23 mouse cellular contexts compared by ENCODE assay signal in genomic region chr3:88068386-88068785, GRCm38 (mm10). TPM values are rescaled to one million over a fixed set of nuclear protein-coding genes. Genes with fewer than 3 reads are reported as not detected.
DNase-seq lines count a peak whose midpoint lies in the region; ATAC-seq and TF ChIP-seq lines count a peak whose summit lies in the region.
"Had no signal": no experiment of that assay in that cellular context is flagged by ENCODE, and none has a peak within 500 bp of the region (broad histone marks: within the 10 kb centered on the region; RNA-seq: fewer than 3 reads in every experiment).

No protein-coding gene starts in this region.

- 48% methylated on average over 2 of the region's 2 CpGs for WGBS in midbrain, embryonic 14.5 days
- WGBS in midbrain, embryonic 13.5 days: 32% methylated on average over 2 of the region's 2 CpGs
- WGBS in embryonic facial prominence, embryonic 14.5 days: 16% methylated on average over 2 of the region's 2 CpGs
- WGBS in intestine, embryonic 16.5 days: 22% methylated on average over 2 of the region's 2 CpGs
- WGBS in kidney, adult 2 months: 36% methylated on average over 2 of the region's 2 CpGs

- no peak for TF ChIP-seq POLR2A in kidney, adult 2 months (IDR thresholded peaks at IDR 0.05; ENCODE audit: low read depth, low read length)

- H3K4me2 ChIP-seq in midbrain, embryonic 14.5 days (ENCODE audit: low read length): no peak overlapping the region
- H3K4me2 ChIP-seq in midbrain, embryonic 13.5 days (replicated peaks): no peak overlapping the region
- no peak overlapping the region for H3K4me2 ChIP-seq in embryonic facial prominence, embryonic 14.5 days (ENCODE audit: low read depth, low read length)
- H3K4me2 ChIP-seq in intestine, embryonic 16.5 days (ENCODE audit: low read depth, low read length): no peak overlapping the region
- H3K4me2 ChIP-seq: heart, embryonic 15.5 days; kidney, embryonic 15.5 days; limb, embryonic 12.5 days; liver, embryonic 15.5 days had no signal

- no peaks in the 10 kb centered on the region for H3K4me1 ChIP-seq in midbrain, embryonic 14.5 days (ENCODE audit: control insufficient read depth, insufficient read depth, low read length)
- no peaks in the 10 kb centered on the region for H3K4me1 ChIP-seq in midbrain, embryonic 13.5 days (replicated peaks)
- H3K4me1 ChIP-seq in embryonic facial prominence, embryonic 14.5 days (ENCODE audit: control insufficient read depth, insufficient read depth, low read length): no peaks in the 10 kb centered on the region
- H3K4me1 ChIP-seq in intestine, embryonic 16.5 days (ENCODE audit: control insufficient read depth, insufficient read depth, low read length): no peaks in the 10 kb centered on the region
- no peaks in the 10 kb centered on the region for H3K4me1 ChIP-seq in kidney, adult 2 months (ENCODE audit: control insufficient read depth, insufficient read depth, low read length)
- H3K4me1 ChIP-seq: heart, embryonic 15.5 days; liver, embryonic 15.5 days had no signal

- no peak overlapping the region for H3K9ac ChIP-seq in midbrain, embryonic 14.5 days (replicated peaks; ENCODE audit: low read length)
- no peak overlapping the region for H3K9ac ChIP-seq in midbrain, embryonic 13.5 days (replicated peaks)
- H3K9ac ChIP-seq in embryonic facial prominence, embryonic 14.5 days (ENCODE audit: low read depth, low read length): no peak overlapping the region
- no peak overlapping the region for H3K9ac ChIP-seq in intestine, embryonic 16.5 days (ENCODE audit: low read depth, low read length)
- H3K9ac ChIP-seq: heart, embryonic 15.5 days; kidney, embryonic 15.5 days; limb, embryonic 12.5 days; liver, embryonic 15.5 days had no signal

- peak; percentile 44 for DNase-seq in adrenal gland, postnatal 14 days
- DNase-seq in adrenal gland, postnatal 4 days (ENCODE audit: low spot score in 2 of 2): no peak
- DNase-seq in midbrain, embryonic 14.5 days: peak; percentile 35
- peak; percentile 53 for DNase-seq in embryonic facial prominence, embryonic 14.5 days (ENCODE audit: low spot score)
- peak; percentile 75 for DNase-seq in lung, postnatal 25 days (ENCODE audit: low spot score)
- DNase-seq in kidney, adult 2 months: no peak
- DNase-seq: adrenal gland, postnatal 36 days; cerebellum, adult 9-11 months; embryo, embryonic 11 days; gastrocnemius, postnatal 10 days; heart, adult 18-20 months had no signal

- no peak for ATAC-seq in midbrain, embryonic 14.5 days (ENCODE audit: low FRiP score, low TSS enrichment)
- no peak for ATAC-seq in midbrain, embryonic 13.5 days
- ATAC-seq in embryonic facial prominence, embryonic 14.5 days (ENCODE audit: low read depth): 0 out of 2 replicates have a peak, but pooled peaks have one; percentile 12
- no peak for ATAC-seq in intestine, embryonic 16.5 days
- ATAC-seq: activated CD4-positive, CD25-positive, alpha-beta regulatory T cell, adult 4 months; inflammation-experienced regulatory T-cells, adult 6 months; Patski had no signal

- H3K27ac ChIP-seq in midbrain, embryonic 14.5 days (replicated peaks; ENCODE audit: low read depth, low read length): no peak overlapping the region
- no peak overlapping the region for H3K27ac ChIP-seq in midbrain, embryonic 13.5 days
- H3K27ac ChIP-seq in embryonic facial prominence, embryonic 14.5 days (replicated peaks; ENCODE audit: low read depth, low read length): no peak overlapping the region
- H3K27ac ChIP-seq in intestine, embryonic 16.5 days (ENCODE audit: low read length): no peak overlapping the region
- no peak overlapping the region for H3K27ac ChIP-seq in kidney, adult 2 months (ENCODE audit: insufficient read depth, low read depth, low read length)
- H3K27ac ChIP-seq: heart, embryonic 15.5 days; hindbrain, embryonic 10.5 days; kidney, embryonic 15.5 days; limb, embryonic 12.5 days; liver, embryonic 15.5 days had no signal

- no peaks in the 10 kb centered on the region for H3K27me3 ChIP-seq in midbrain, embryonic 14.5 days (ENCODE audit: control insufficient read depth, insufficient read depth, low read length)
- H3K27me3 ChIP-seq in midbrain, embryonic 13.5 days: peaks cover 17% of the 10 kb centered on the region
- H3K27me3 ChIP-seq in embryonic facial prominence, embryonic 14.5 days (replicated peaks; ENCODE audit: control insufficient read depth, insufficient read depth, low read length): no peaks in the 10 kb centered on the region
- H3K27me3 ChIP-seq in intestine, embryonic 16.5 days (replicated peaks; ENCODE audit: control insufficient read depth, insufficient read depth, low read length): no peaks in the 10 kb centered on the region
- H3K27me3 ChIP-seq in kidney, adult 2 months (replicated peaks; ENCODE audit: control insufficient read depth, insufficient read depth, low read length): no peaks in the 10 kb centered on the region
- H3K27me3 ChIP-seq: Patski had no signal

- TF ChIP-seq CTCF in kidney, adult 2 months (conservative IDR thresholded peaks at IDR 0.05; ENCODE audit: insufficient read depth, insufficient read length, low read depth, low read length): no peak

- no peaks in the 10 kb centered on the region for H3K9me3 ChIP-seq in midbrain, embryonic 14.5 days (ENCODE audit: control insufficient read depth, low read length)
- H3K9me3 ChIP-seq in midbrain, embryonic 13.5 days: no peaks in the 10 kb centered on the region
- no peaks in the 10 kb centered on the region for H3K9me3 ChIP-seq in embryonic facial prominence, embryonic 14.5 days (ENCODE audit: control insufficient read depth, low read length)
- no peaks in the 10 kb centered on the region for H3K9me3 ChIP-seq in intestine, embryonic 16.5 days (ENCODE audit: control insufficient read depth, low read length)
- H3K9me3 ChIP-seq: heart, embryonic 15.5 days; hindbrain, embryonic 10.5 days; kidney, embryonic 15.5 days; limb, embryonic 12.5 days; liver, embryonic 15.5 days had no signal

- no peak overlapping the region for H3K4me3 ChIP-seq in midbrain, embryonic 14.5 days (replicated peaks; ENCODE audit: low read depth, low read length)
- no peak overlapping the region for H3K4me3 ChIP-seq in midbrain, embryonic 13.5 days (replicated peaks)
- H3K4me3 ChIP-seq in embryonic facial prominence, embryonic 14.5 days (ENCODE audit: low read depth, low read length): no peak overlapping the region
- no peak overlapping the region for H3K4me3 ChIP-seq in intestine, embryonic 16.5 days (ENCODE audit: low read length)
- no peak overlapping the region for H3K4me3 ChIP-seq in kidney, adult 2 months (ENCODE audit: insufficient read depth, low read depth, low read length)
- H3K4me3 ChIP-seq: erythroblast, embryonic 14.5 days; heart, embryonic 15.5 days; hindbrain, embryonic 10.5 days; kidney, embryonic 15.5 days; limb, embryonic 12.5 days; liver, embryonic 15.5 days had no signal

- no peaks in the 10 kb centered on the region for H3K36me3 ChIP-seq in midbrain, embryonic 14.5 days (ENCODE audit: control insufficient read depth, insufficient read depth, low read length)
- no peaks in the 10 kb centered on the region for H3K36me3 ChIP-seq in midbrain, embryonic 13.5 days
- H3K36me3 ChIP-seq in embryonic facial prominence, embryonic 14.5 days (ENCODE audit: control insufficient read depth, insufficient read depth, low read length): no peaks in the 10 kb centered on the region
- no peaks in the 10 kb centered on the region for H3K36me3 ChIP-seq in intestine, embryonic 16.5 days (ENCODE audit: control insufficient read depth, insufficient read depth, low read length)
- H3K36me3 ChIP-seq in kidney, adult 2 months (ENCODE audit: control insufficient read depth, insufficient read depth, low read length): no peaks in the 10 kb centered on the region
- H3K36me3 ChIP-seq: heart, embryonic 15.5 days; hindbrain, embryonic 10.5 days; kidney, embryonic 15.5 days; limb, embryonic 12.5 days; liver, embryonic 15.5 days had no signal

RNA-seq across cellular contexts. Expression of gene Ttc24, which starts 9.7 kb away (rescaled TPM):
- total RNA-seq in adrenal gland, postnatal 14 days (2021): not detected in 2 replicates
- total RNA-seq in adrenal gland, postnatal 4 days (2021): not detected
- not detected in 2 replicates for polyA plus RNA-seq in midbrain, embryonic 14.5 days (2014; fragmentation: Nextera tagmentation; extraction: Ambion mirVana)
- not detected in 2 replicates for polyA plus RNA-seq in midbrain, embryonic 13.5 days (2015; fragmentation: Nextera tagmentation; extraction: Ambion mirVana)
- polyA plus RNA-seq in embryonic facial prominence, embryonic 14.5 days (2014; fragmentation: Nextera tagmentation; extraction: Ambion mirVana): 0.17 and 0.31 TPM in 2 replicates
- polyA plus RNA-seq in intestine, embryonic 16.5 days (2015; fragmentation: Nextera tagmentation; extraction: Ambion mirVana): not detected in 2 replicates
- polyA plus RNA-seq in kidney, adult 2 months (2012; rRNA removed): 0.15 TPM in 1 of 2 replicates, not detected in the other
- total RNA-seq: adrenal gland, postnatal 36 days; gastrocnemius, postnatal 10 days; heart, adult 18-20 months had no signal
- polyA plus RNA-seq: activated CD4-positive, CD25-positive, alpha-beta regulatory T cell, adult 4 months; erythroblast, embryonic 14.5 days; heart, embryonic 15.5 days; hindbrain, embryonic 10.5 days; inflammation-experienced regulatory T-cells, adult 6 months; kidney, embryonic 15.5 days; limb, embryonic 12.5 days; liver, embryonic 15.5 days; Patski; stomach, embryonic 14.5 days had no signal

RNA-seq across cellular contexts. Expression of gene Naxe, which starts 10.1 kb away (rescaled TPM):
- total RNA-seq in adrenal gland, postnatal 14 days (2021): 135 and 138 TPM in 2 replicates
- total RNA-seq in adrenal gland, postnatal 4 days (2021): 100 to 1,000 TPM; 124 to 126 TPM
- polyA plus RNA-seq in midbrain, embryonic 14.5 days (2014; fragmentation: Nextera tagmentation; extraction: Ambion mirVana): 150 and 172 TPM in 2 replicates
- 154 and 157 TPM in 2 replicates for polyA plus RNA-seq in midbrain, embryonic 13.5 days (2015; fragmentation: Nextera tagmentation; extraction: Ambion mirVana)
- polyA plus RNA-seq in embryonic facial prominence, embryonic 14.5 days (2014; fragmentation: Nextera tagmentation; extraction: Ambion mirVana): 179 and 193 TPM in 2 replicates
- polyA plus RNA-seq in intestine, embryonic 16.5 days (2015; fragmentation: Nextera tagmentation; extraction: Ambion mirVana): 170 and 178 TPM in 2 replicates
- 141 and 165 TPM in 2 replicates for polyA plus RNA-seq in kidney, adult 2 months (2012; rRNA removed)

RNA-seq across cellular contexts. Expression of gene Iqgap3, which starts 13.4 kb away (rescaled TPM):
- total RNA-seq in adrenal gland, postnatal 14 days (2021): 7.3 and 8.0 TPM in 2 replicates
- 10 to 100 TPM; 17.2 to 18.8 TPM for total RNA-seq in adrenal gland, postnatal 4 days (2021)
- polyA plus RNA-seq in midbrain, embryonic 14.5 days (2014; fragmentation: Nextera tagmentation; extraction: Ambion mirVana): 2.7 and 3.5 TPM in 2 replicates
- polyA plus RNA-seq in midbrain, embryonic 13.5 days (2015; fragmentation: Nextera tagmentation; extraction: Ambion mirVana): 6.2 and 6.6 TPM in 2 replicates
- 16.2 and 21.0 TPM in 2 replicates for polyA plus RNA-seq in embryonic facial prominence, embryonic 14.5 days (2014; fragmentation: Nextera tagmentation; extraction: Ambion mirVana)
- polyA plus RNA-seq in intestine, embryonic 16.5 days (2015; fragmentation: Nextera tagmentation; extraction: Ambion mirVana): 14.3 and 14.5 TPM in 2 replicates
- polyA plus RNA-seq in kidney, adult 2 months (2012; rRNA removed): 0.81 and 0.83 TPM in 2 replicates

RNA-seq across cellular contexts. Expression of gene Gpatch4, which starts 25.5 kb away (rescaled TPM):
- total RNA-seq in adrenal gland, postnatal 14 days (2021): 15.7 and 22.5 TPM in 2 replicates
- total RNA-seq in adrenal gland, postnatal 4 days (2021): 10 to 100 TPM; 15.4 to 16.1 TPM
- 22.9 and 30.3 TPM in 2 replicates for polyA plus RNA-seq in midbrain, embryonic 14.5 days (2014; fragmentation: Nextera tagmentation; extraction: Ambion mirVana)
- 28.1 and 28.3 TPM in 2 replicates for polyA plus RNA-seq in midbrain, embryonic 13.5 days (2015; fragmentation: Nextera tagmentation; extraction: Ambion mirVana)
- 28.0 and 29.8 TPM in 2 replicates for polyA plus RNA-seq in embryonic facial prominence, embryonic 14.5 days (2014; fragmentation: Nextera tagmentation; extraction: Ambion mirVana)
- polyA plus RNA-seq in intestine, embryonic 16.5 days (2015; fragmentation: Nextera tagmentation; extraction: Ambion mirVana): 30.4 and 38.3 TPM in 2 replicates
- 5.1 and 7.4 TPM in 2 replicates for polyA plus RNA-seq in kidney, adult 2 months (2012; rRNA removed)

RNA-seq across cellular contexts. Expression of gene Hapln2, which starts 41.0 kb away (rescaled TPM):
- total RNA-seq in adrenal gland, postnatal 14 days (2021): not detected in 2 replicates
- total RNA-seq in adrenal gland, postnatal 4 days (2021): not detected
- 0.47 and 0.57 TPM in 2 replicates for polyA plus RNA-seq in midbrain, embryonic 14.5 days (2014; fragmentation: Nextera tagmentation; extraction: Ambion mirVana)
- polyA plus RNA-seq in midbrain, embryonic 13.5 days (2015; fragmentation: Nextera tagmentation; extraction: Ambion mirVana): 0.14 and 0.55 TPM in 2 replicates
- polyA plus RNA-seq in embryonic facial prominence, embryonic 14.5 days (2014; fragmentation: Nextera tagmentation; extraction: Ambion mirVana): not detected in 2 replicates
- polyA plus RNA-seq in intestine, embryonic 16.5 days (2015; fragmentation: Nextera tagmentation; extraction: Ambion mirVana): not detected in 2 replicates
- not detected in 2 replicates for polyA plus RNA-seq in kidney, adult 2 months (2012; rRNA removed)
- total RNA-seq: adrenal gland, postnatal 36 days; gastrocnemius, postnatal 10 days; heart, adult 18-20 months had no signal
- polyA plus RNA-seq: activated CD4-positive, CD25-positive, alpha-beta regulatory T cell, adult 4 months; erythroblast, embryonic 14.5 days; inflammation-experienced regulatory T-cells, adult 6 months; liver, embryonic 15.5 days had no signal

Comparison
In these comparisons a context has a peak if more than half of its experiments do, and no peak if none do; other contexts are left out.
1. DNase-seq: peak in adrenal gland, postnatal 14 days (single experiment), midbrain, embryonic 14.5 days (single experiment), embryonic facial prominence, embryonic 14.5 days (single experiment) and lung, postnatal 25 days (single experiment); none in adrenal gland, postnatal 4 days (0 of 2) and kidney, adult 2 months (single experiment).